Mouse (Mus musculus) left cerebral cortex, adult 2 months (tissue): ENCODE results near the gene Ascc1. TPM values are rescaled to one million over a fixed set of nuclear protein-coding genes. Genes with fewer than 3 reads are reported as not detected.
"Not testable (repeated sequence)": the region's sequence is repeated elsewhere in the genome, so short reads cannot be mapped to it uniquely, and the experiment has no call there.

Source experiments
- DNase-seq, 2 experiments: peaks; one replicate each; pipeline ENCODE4 v3.0.0; 2021 to 2022; ENCODE audit warnings: low spot score in 2 of 2, mixed read lengths in 1 of 2; ENCODE audit errors: extremely low spot score in 1 of 2
- H3K27ac ChIP-seq: fragments of 200-600 bp; 2 replicates; pipeline ENCODE4 v1.8.1; 2022
- H3K4me3 ChIP-seq: fragments of 200-600 bp; 2 replicates; pipeline ENCODE4 v1.8.1; 2022
- CTCF ChIP-seq: fragments of 200-600 bp; IDR thresholded peaks from 2 replicates; pipeline ENCODE4 v1.8.1; 2022; ENCODE audit warnings: antibody characterized with exemption, mild to moderate bottlenecking, moderate library complexity
- intact Hi-C: fragments of 180-260 bp; cut with DNase I; formaldehyde crosslinking; loops from one replicate; pipeline ENCODE4 v1.15.1; 2025
- microRNA-seq, 2 experiments: library from miRNA; unstranded; fragments of <30 nt; microRNA quantifications; one replicate each; pipeline ENCODE4 v1.2.0; 2021
- total RNA-seq, 2 experiments: library from RNA; stranded (reverse); gene quantifications; 2 replicates each; pipeline ENCODE4 v1.2.3; 2021

Ascc1 gene
- total RNA-seq, 2 experiments from 2014 or later = 13.2 to 15.1 TPM

- no peak overlapping the region for H3K4me3 ChIP-seq
- TF ChIP-seq CTCF = no peak
- H3K27ac ChIP-seq = no peak overlapping the region
- DNase-seq = no peak
- intact Hi-C loops = no loop called here
These were observed 127.9 kb downstream of the Ascc1 start for GRCm38 (mm10) chr10:60130504-60130903.

- no peak overlapping the region for H3K27ac ChIP-seq
- no peak overlapping the region for H3K4me3 ChIP-seq
- no peak for TF ChIP-seq CTCF
- intact Hi-C loops = no loop called here
- no peak for DNase-seq
These were observed 130.9 kb downstream of the Ascc1 start for GRCm38 (mm10) chr10:60133501-60133900.

GRCm38 (mm10) chr10:60134201-60134600, 131.6 kb downstream of the Ascc1 start:
- no peak overlapping the region for H3K27ac ChIP-seq
- intact Hi-C loops = no loop called here
- no peak for DNase-seq
- no peak for TF ChIP-seq CTCF
- no peak overlapping the region for H3K4me3 ChIP-seq

- intact Hi-C loops, H3K27ac ChIP-seq, H3K4me3 ChIP-seq, DNase-seq: not testable (repeated sequence)
- peak; percentile 37 for TF ChIP-seq CTCF
These were observed 133.4 kb downstream of the Ascc1 start for GRCm38 (mm10) chr10:60136010-60136409.

GRCm38 (mm10) chr10:60136935-60137334, 134.3 kb downstream of the Ascc1 start:
- no peak overlapping the region for H3K4me3 ChIP-seq
- no peak overlapping the region for H3K27ac ChIP-seq
- TF ChIP-seq CTCF = no peak
- intact Hi-C loops = no loop called here
- no peak for DNase-seq

- Histone ChIP-seq H3K4me3 (no peak overlapping the region), H3K27ac (no peak overlapping the region)
- no peak for DNase-seq
- no peak for TF ChIP-seq CTCF
- intact Hi-C loops = no loop called here
These were observed 136.1 kb downstream of the Ascc1 start for GRCm38 (mm10) chr10:60138680-60139079.

GRCm38 (mm10) chr10:60140751-60141150, 138.1 kb downstream of the Ascc1 start:
- intact Hi-C loops = loop anchor here (10.0 kb wide), 1 partner anchor 264 kb away; no protein-coding TSS in a partner anchor
- no peak for TF ChIP-seq CTCF

GRCm38 (mm10) chr10:60141656-60142160, 139.1 kb downstream of the Ascc1 start:
- intact Hi-C loops = loop anchor here (10.0 kb wide), 1 partner anchor 263 kb away; no protein-coding TSS in a partner anchor
- no peak for DNase-seq
- no peak for TF ChIP-seq CTCF
- Histone ChIP-seq H3K4me3 (no peak overlapping the region), H3K27ac (no peak overlapping the region)

More at GRCm38 (mm10) chr10:60140751-60141150, 138.1 kb downstream of the Ascc1 start:
- no peak overlapping the region for H3K4me3 ChIP-seq
- H3K27ac ChIP-seq = no peak overlapping the region
- no peak for DNase-seq

GRCm38 (mm10) chr10:60147510-60148047, 145.0 kb downstream of the Ascc1 start:
- H3K4me3 ChIP-seq, H3K27ac ChIP-seq, DNase-seq: not testable (repeated sequence)
- intact Hi-C loops = loop anchor here (2.0 to 10.0 kb wide), 3 partner anchors 43 to 257 kb away; no protein-coding TSS in a partner anchor

- intact Hi-C loops = loop anchor here (2.0 to 10.0 kb wide), 3 partner anchors 43 to 257 kb away; no protein-coding TSS in a partner anchor
- DNase-seq = peak; percentile 71 to 79
- H3K4me3 ChIP-seq = no peak overlapping the region
- TF ChIP-seq CTCF = peak; percentile 95
- no peak overlapping the region for H3K27ac ChIP-seq
These were observed 145.5 kb downstream of the Ascc1 start for GRCm38 (mm10) chr10:60148087-60148486.

Small RNAs within 50 kb of the gene (microRNA-seq; reads per million reads assigned to microRNA genes)
- 1.2 to 3.1 reads per million in 2 experiments for gene Mir6906

Other genes with a start within 250 kb of the Ascc1 start
- 10 to 100 TPM; 50.6 to 52.2 TPM for gene Dnajb12, start 123.2 kb upstream of the Ascc1 start, total RNA-seq
- 10 to 100 TPM; 46.9 to 71.1 TPM for gene Ddit4, start 51.0 kb upstream of the Ascc1 start, total RNA-seq
- gene Anapc16, start 330 bp downstream of the Ascc1 start, total RNA-seq = 10 to 100 TPM; 61.5 to 68.6 TPM
- 100 to 1,000 TPM; 541 to 578 TPM for gene Spock2, start 103.4 kb downstream of the Ascc1 start, total RNA-seq
- gene Chst3, start 216.5 kb downstream of the Ascc1 start, total RNA-seq = 1 to 10 TPM; 1.2 to 1.4 TPM